Mouse (Mus musculus): ENCODE data around the gene Rhox2e. TPM values are rescaled to one million over a fixed set of nuclear protein-coding genes. Genes with fewer than 3 reads are reported as not detected.
"Not testable (repeated sequence)": the region's sequence is repeated elsewhere in the genome, so short reads cannot be mapped to it uniquely, and the experiment has no call there.

The Rhox2e gene
- total RNA-seq (2015) (not detected in 2 replicates), total RNA-seq (2017) (not detected in 2 replicates)

- ATAC-seq (replicated peaks; ENCODE audit: poor library complexity), result not testable (repeated sequence)
Measured at GRCm38 (mm10) chrX:37530152-37530551, at the start of gene Rhox2e. Gene Rhox2e (plus strand): TSS chrX:37530452.

DNA sequence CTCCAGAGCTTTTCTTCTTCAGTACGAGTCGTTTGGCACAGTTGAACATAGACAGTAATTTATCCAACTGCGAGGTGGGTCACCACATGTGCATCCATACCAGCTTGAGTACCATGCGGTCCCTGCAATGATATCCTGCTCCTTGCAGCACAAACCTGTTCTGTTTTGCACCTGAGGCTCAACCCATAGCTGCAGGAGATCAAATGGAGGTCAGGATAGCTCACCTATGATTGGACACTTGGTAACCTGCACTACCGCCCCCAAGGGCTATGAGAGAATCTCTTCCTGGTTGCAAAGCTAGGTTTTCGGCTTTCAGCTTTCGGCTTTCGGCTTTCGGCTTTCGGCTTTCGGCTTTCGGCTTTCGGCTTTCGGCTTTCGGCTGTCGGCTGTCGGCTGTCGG is 16.2 kb upstream of the Rhox2e start, which contains the start of gene Rhox4d:
TSS of gene Rhox4d (plus strand) at position 301 of the 400 bp plus-strand sequence.
- not testable (repeated sequence) for ATAC-seq (replicated peaks; ENCODE audit: poor library complexity)

DNA sequence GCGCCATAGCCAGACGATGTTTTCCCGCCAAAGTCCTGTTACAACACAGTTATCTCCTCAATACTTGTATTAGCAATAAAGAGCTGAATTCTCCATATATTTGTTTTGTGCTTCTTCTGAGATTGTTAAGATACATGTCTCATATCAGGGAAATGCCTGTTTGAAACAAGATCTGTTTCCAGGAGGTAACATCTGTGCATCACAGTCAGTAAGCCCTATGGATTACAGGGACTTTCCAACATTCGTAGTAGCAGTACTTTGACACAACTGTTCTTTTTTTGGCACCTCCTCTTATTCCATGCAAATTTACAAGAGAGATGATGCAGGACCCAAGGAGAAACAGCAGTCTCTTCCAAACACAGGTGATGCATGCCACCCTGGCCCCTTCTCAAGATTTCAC is 11.5 kb downstream of the Rhox2e start, which contains the start of gene Rhox3e:
TSS of gene Rhox3e (plus strand) at position 301 of the 400 bp plus-strand sequence.
- ATAC-seq (replicated peaks; ENCODE audit: poor library complexity), result not testable (repeated sequence)

DNA sequence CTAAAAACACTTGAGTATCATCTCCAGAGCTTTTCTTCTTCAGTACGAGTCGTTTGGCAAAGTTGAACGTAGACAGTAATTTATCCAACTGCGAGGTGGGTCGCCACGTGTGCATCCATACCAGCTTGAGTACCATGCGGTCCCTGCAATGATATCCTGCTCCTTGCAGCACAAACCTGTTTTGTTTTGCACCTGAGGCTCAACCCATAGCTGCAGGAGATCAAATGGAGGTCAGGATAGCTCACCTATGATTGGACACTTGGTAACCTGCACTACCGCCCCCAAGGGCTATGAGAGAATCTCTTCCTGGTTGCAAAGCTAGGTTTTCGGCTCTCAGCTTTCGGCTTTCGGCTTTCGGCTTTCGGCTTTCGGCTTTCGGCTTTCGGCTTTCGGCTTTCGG is 26.9 kb downstream of the Rhox2e start, which contains the start of gene Rhox4e:
TSS of gene Rhox4e (plus strand) at position 301 of the 400 bp plus-strand sequence.
- not testable (repeated sequence) for ATAC-seq (replicated peaks; ENCODE audit: poor library complexity)

GRCm38 (mm10) chrX:37571105-37571504 is 40.9 kb downstream of the Rhox2e start, which contains the start of gene Rhox2f:
Gene Rhox2f (plus strand): TSS chrX:37571405.
- not testable (repeated sequence) for ATAC-seq (replicated peaks; ENCODE audit: poor library complexity)

DNA sequence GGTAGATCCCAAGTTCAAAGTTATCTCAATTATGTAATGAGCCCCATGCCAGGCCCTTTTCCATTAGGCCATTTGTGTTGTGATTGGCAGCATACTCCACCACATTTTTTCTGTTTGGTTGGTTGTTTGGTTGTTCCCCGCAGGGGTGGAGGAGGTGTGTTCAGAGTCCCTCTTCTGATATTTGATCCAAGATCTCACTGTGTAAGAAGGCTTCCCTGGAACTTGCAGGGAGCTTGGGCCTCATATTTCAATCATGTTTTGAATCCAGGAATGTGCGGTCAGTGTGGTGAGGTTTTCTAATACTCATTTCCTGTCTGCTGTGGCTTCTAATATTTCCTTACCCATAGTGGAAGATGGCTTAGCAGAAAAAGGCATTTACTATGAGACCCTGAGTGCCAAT is 42.4 kb downstream of the Rhox2e start:
- not testable (repeated sequence) for ATAC-seq (replicated peaks; ENCODE audit: poor library complexity)

- ATAC-seq (replicated peaks; ENCODE audit: poor library complexity), result not testable (repeated sequence)
Measured at GRCm38 (mm10) chrX:37580692-37581091, 50.4 kb downstream of the Rhox2e start, which contains the start of gene Rhox3f. Gene Rhox3f (plus strand): TSS chrX:37580992.

Other genes with a start within 250 kb of the Rhox2e start
- not detected in 2 replicates for gene Rhox3a2, start 150.4 kb upstream of the Rhox2e start, total RNA-seq (2015)
- not detected in 2 replicates for gene Rhox3a2, start 150.4 kb upstream of the Rhox2e start, total RNA-seq (2017)
- not detected in 2 replicates for gene Rhox4a2, start 139.6 kb upstream of the Rhox2e start, total RNA-seq (2015)
- gene Rhox4a2, start 139.6 kb upstream of the Rhox2e start, total RNA-seq (2017), result not detected in 2 replicates
- not detected in 2 replicates for gene Rhox2b, start 118.4 kb upstream of the Rhox2e start, total RNA-seq (2015)
- gene Rhox2b, start 118.4 kb upstream of the Rhox2e start, total RNA-seq (2017), result not detected in 2 replicates
- gene Rhox4b, start 98.0 kb upstream of the Rhox2e start, total RNA-seq (2015), result not detected in 2 replicates
- not detected in 2 replicates for gene Rhox4b, start 98.0 kb upstream of the Rhox2e start, total RNA-seq (2017)
- not detected in 2 replicates for gene Rhox2c, start 76.8 kb upstream of the Rhox2e start, total RNA-seq (2015)
- not detected in 2 replicates for gene Rhox2c, start 76.8 kb upstream of the Rhox2e start, total RNA-seq (2017)
- gene Rhox3c, start 71.9 kb upstream of the Rhox2e start, total RNA-seq (2015), result not detected in 2 replicates
- gene Rhox3c, start 71.9 kb upstream of the Rhox2e start, total RNA-seq (2017), result not detected in 2 replicates
- not detected in 2 replicates for gene Rhox4c, start 50.1 kb upstream of the Rhox2e start, total RNA-seq (2015)
- not detected in 2 replicates for gene Rhox4c, start 50.1 kb upstream of the Rhox2e start, total RNA-seq (2017)
- not detected in 2 replicates for gene Rhox2d, start 37.0 kb upstream of the Rhox2e start, total RNA-seq (2015)
- not detected in 2 replicates for gene Rhox2d, start 37.0 kb upstream of the Rhox2e start, total RNA-seq (2017)
- not detected in 2 replicates for gene Rhox4d, start 16.1 kb upstream of the Rhox2e start, total RNA-seq (2015)
- not detected in 2 replicates for gene Rhox4d, start 16.1 kb upstream of the Rhox2e start, total RNA-seq (2017)
- not detected in 2 replicates for gene Rhox3e, start 11.6 kb downstream of the Rhox2e start, total RNA-seq (2015)
- gene Rhox3e, start 11.6 kb downstream of the Rhox2e start, total RNA-seq (2017), result not detected in 2 replicates
- not detected in 2 replicates for gene Rhox4e, start 27.0 kb downstream of the Rhox2e start, total RNA-seq (2015)
- not detected in 2 replicates for gene Rhox4e, start 27.0 kb downstream of the Rhox2e start, total RNA-seq (2017)
- gene Rhox2f, start 41.0 kb downstream of the Rhox2e start, total RNA-seq (2015), result not detected in 2 replicates
- gene Rhox2f, start 41.0 kb downstream of the Rhox2e start, total RNA-seq (2017), result not detected in 2 replicates
- not detected in 2 replicates for gene Rhox3f, start 50.5 kb downstream of the Rhox2e start, total RNA-seq (2015)
- not detected in 2 replicates for gene Rhox3f, start 50.5 kb downstream of the Rhox2e start, total RNA-seq (2017)
- not detected in 2 replicates for gene Rhox4f, start 77.3 kb downstream of the Rhox2e start, total RNA-seq (2015)
- not detected in 2 replicates for gene Rhox4f, start 77.3 kb downstream of the Rhox2e start, total RNA-seq (2017)
- gene Rhox3g, start 98.2 kb downstream of the Rhox2e start, total RNA-seq (2015), result not detected in 2 replicates
- not detected in 2 replicates for gene Rhox3g, start 98.2 kb downstream of the Rhox2e start, total RNA-seq (2017)
- not detected in 2 replicates for gene Rhox2g, start 113.0 kb downstream of the Rhox2e start, total RNA-seq (2015)
- not detected in 2 replicates for gene Rhox2g, start 113.0 kb downstream of the Rhox2e start, total RNA-seq (2017)
- gene Rhox4g, start 120.9 kb downstream of the Rhox2e start, total RNA-seq (2015), result not detected in 2 replicates
- gene Rhox4g, start 120.9 kb downstream of the Rhox2e start, total RNA-seq (2017), result not detected in 2 replicates
- gene Rhox3h, start 138.3 kb downstream of the Rhox2e start, total RNA-seq (2015), result not detected in 2 replicates
- gene Rhox3h, start 138.3 kb downstream of the Rhox2e start, total RNA-seq (2017), result not detected in 2 replicates
- not detected in 2 replicates for gene Rhox2h, start 142.8 kb downstream of the Rhox2e start, total RNA-seq (2015)
- gene Rhox2h, start 142.8 kb downstream of the Rhox2e start, total RNA-seq (2017), result not detected in 2 replicates